Mouse (Mus musculus) stomach, embryonic 16.5 days (tissue): ENCODE measurements around the gene Hnrnpf. TPM values are rescaled to one million over a fixed set of nuclear protein-coding genes. Genes with fewer than 3 reads are reported as not detected.

ENCODE experiments used
- ATAC-seq: fragments of 200-750 bp; cut with Nextera tagmentation; 2 replicates; pipeline ENCODE4 v1.8.0; 2017; ENCODE audit warnings: moderate number of reproducible peaks, moderate TSS enrichment; ENCODE audit not compliant: insufficient read depth, low FRiP score
- H3K27ac ChIP-seq: fragments of 300-500 bp; sonication (generic); 2 replicates; pipeline ENCODE4 v1.5.1; 2014; ENCODE audit warnings: low read length
- H3K27me3 ChIP-seq: fragments of 300-500 bp; sonication (generic); 2 replicates; pipeline ENCODE4 v1.6.1; 2014; ENCODE audit warnings: low read length, control low read depth, mixed read lengths; ENCODE audit not compliant: control insufficient read depth, insufficient read depth
- H3K36me3 ChIP-seq: fragments of 300-500 bp; sonication (generic); 2 replicates; pipeline ENCODE4 v1.6.1; 2014; ENCODE audit warnings: low read length; ENCODE audit not compliant: control insufficient read depth, insufficient read depth
- H3K4me1 ChIP-seq: fragments of 300-500 bp; sonication (generic); 2 replicates; pipeline ENCODE4 v1.6.1; 2014; ENCODE audit warnings: low read length, control low read depth, mixed read lengths; ENCODE audit not compliant: control insufficient read depth, insufficient read depth
- H3K4me2 ChIP-seq: fragments of 300-500 bp; sonication (generic); 2 replicates; pipeline ENCODE4 v1.6.1; 2014; ENCODE audit warnings: low read depth, low read length, mixed read lengths
- H3K4me3 ChIP-seq: fragments of 300-500 bp; sonication (generic); replicated peaks from 2 replicates; pipeline ENCODE4 v1.5.1; 2014; ENCODE audit warnings: mild to moderate bottlenecking, low read length
- H3K9ac ChIP-seq: fragments of 300-500 bp; sonication (generic); 2 replicates; pipeline ENCODE4 v1.6.1; 2014; ENCODE audit warnings: low read length
- H3K9me3 ChIP-seq: fragments of 300-500 bp; sonication (generic); replicated peaks from 2 replicates; pipeline ENCODE4 v1.6.1; 2016; ENCODE audit warnings: low read length, control low read depth; ENCODE audit not compliant: control insufficient read depth
- WGBS: fragments of 180-500 bp; shearing (Covaris S2); extraction: QIAGEN DNeasy Blood & Tissue Kit; methylation state at CpG from one replicate; pipeline ENCODE4 v1.1.7; 2014; 5-methylcytosine and 5-hydroxymethylcytosine counted together
- polyA plus RNA-seq: library from polyadenylated mRNA; unstranded; fragments of >200 nt; fragmentation: Nextera tagmentation; extraction: Ambion mirVana; gene quantifications from 2 replicates; pipeline ENCODE4 v1.2.1, GENCODE M21; 2015

Gene Hnrnpf
- polyA plus RNA-seq, 1 experiment from 2014 or later = 688 TPM

DNA sequence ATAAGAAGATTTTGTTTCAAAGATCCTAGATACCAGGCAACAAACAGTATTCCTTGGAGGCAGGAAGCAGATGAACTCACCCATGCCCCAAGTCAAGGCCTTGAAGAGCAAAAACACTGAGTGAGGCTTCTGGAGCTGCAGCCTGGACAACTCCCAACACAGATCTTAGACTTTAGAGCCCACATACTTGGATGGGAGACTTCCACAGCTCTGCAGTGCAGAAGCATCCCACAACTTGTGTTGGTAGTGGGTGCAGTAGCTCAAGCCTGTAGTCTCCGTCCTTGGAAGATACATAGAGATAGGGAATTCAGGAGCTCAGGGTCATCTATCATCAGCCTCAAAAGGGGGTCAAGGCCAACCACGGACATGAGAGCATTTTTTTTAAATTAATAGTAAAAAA lies 14.2 kb upstream of the Hnrnpf start:
- Histone ChIP-seq H3K9ac (no peak overlapping the region), H3K9me3 (no peaks in the 10 kb centered on the region), H3K27me3 (no peaks in the 10 kb centered on the region), H3K36me3 (no peaks in the 10 kb centered on the region), H3K4me2 (no peak overlapping the region), H3K4me1 (no peaks in the 10 kb centered on the region), H3K4me3 (no peak overlapping the region), H3K27ac (no peak overlapping the region)
- no peak for ATAC-seq
- 80% methylated on average over 2 of the region's 2 CpGs for WGBS

DNA sequence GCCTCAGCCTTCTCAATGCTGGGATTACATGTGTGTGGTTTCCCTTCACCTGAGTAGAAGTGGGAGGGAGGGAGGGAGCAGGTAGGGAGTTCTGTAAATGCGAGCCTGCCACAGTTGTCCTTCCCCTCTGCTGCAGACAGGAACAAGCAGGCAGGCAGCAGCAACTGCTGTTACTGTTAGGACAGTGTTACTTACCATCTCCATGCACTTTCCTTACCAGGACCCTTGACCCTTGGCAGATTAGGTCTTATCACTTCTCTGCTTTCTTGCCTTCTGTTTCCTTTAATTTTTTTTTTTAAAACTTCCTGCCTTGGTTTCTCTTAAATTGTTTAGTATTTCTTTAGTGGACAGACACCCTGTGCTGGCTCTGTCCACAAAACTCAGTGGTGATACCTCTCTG lies 12.1 kb upstream of the Hnrnpf start:
- 0 out of 2 replicates have a peak, but pooled peaks cover 4% of the 10 kb centered on the region for H3K4me1 ChIP-seq
- H3K9me3 ChIP-seq = no peaks in the 10 kb centered on the region
- no peaks in the 10 kb centered on the region for H3K36me3 ChIP-seq
- H3K27me3 ChIP-seq = no peaks in the 10 kb centered on the region
- ATAC-seq = no peak
- 35% methylated on average over 1 of the region's 1 CpGs for WGBS
- H3K27ac ChIP-seq = no peak overlapping the region
- H3K4me2 ChIP-seq = no peak overlapping the region
- no peak overlapping the region for H3K9ac ChIP-seq
- H3K4me3 ChIP-seq = no peak overlapping the region

GRCm38 (mm10) chr6:117888642-117889096 lies 11.5 kb upstream of the Hnrnpf start:
- H3K4me1 ChIP-seq = 0 out of 2 replicates have a peak, but pooled peaks cover 4% of the 10 kb centered on the region
- H3K4me3 ChIP-seq = no peak overlapping the region
- no peaks in the 10 kb centered on the region for H3K9me3 ChIP-seq
- no peak overlapping the region for H3K4me2 ChIP-seq
- peak overlapping the region; percentile 21; the same call in 1 of the 2 replicates for H3K9ac ChIP-seq
- no peak for ATAC-seq
- WGBS = 65% methylated on average over 2 of the region's 2 CpGs
- H3K27ac ChIP-seq = no peak overlapping the region
- no peaks in the 10 kb centered on the region for H3K27me3 ChIP-seq
- no peaks in the 10 kb centered on the region for H3K36me3 ChIP-seq

DNA sequence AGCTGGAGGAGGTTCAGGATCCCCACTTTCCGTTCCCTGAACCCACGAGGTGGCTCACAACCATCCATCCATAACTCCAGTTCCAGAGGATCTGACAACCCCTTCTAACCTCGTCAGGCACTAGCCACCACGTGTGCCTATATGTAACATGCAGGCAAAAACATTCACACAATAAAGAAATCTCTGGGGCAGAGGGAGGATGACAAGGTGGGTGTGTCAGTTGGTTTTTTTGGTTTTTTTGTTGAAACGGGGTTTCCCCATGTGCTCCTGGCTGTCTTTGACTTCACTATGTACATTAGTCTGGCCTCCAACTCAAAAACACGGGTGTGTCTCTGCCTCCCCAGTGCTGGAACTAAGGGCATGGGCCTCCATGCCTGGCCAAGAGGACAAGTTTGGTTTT lies 9.9 kb upstream of the Hnrnpf start:
- H3K4me1 ChIP-seq = 0 out of 2 replicates have a peak, but pooled peaks cover 4% of the 10 kb centered on the region
- 74% methylated on average over 6 of the region's 6 CpGs for WGBS
- H3K27me3 ChIP-seq = no peaks in the 10 kb centered on the region
- no peaks in the 10 kb centered on the region for H3K9me3 ChIP-seq
- no peak for ATAC-seq
- H3K36me3 ChIP-seq = no peaks in the 10 kb centered on the region
- H3K27ac ChIP-seq = no peak overlapping the region
- H3K4me2 ChIP-seq = no peak overlapping the region
- no peak overlapping the region for H3K4me3 ChIP-seq
- no peak overlapping the region for H3K9ac ChIP-seq

DNA sequence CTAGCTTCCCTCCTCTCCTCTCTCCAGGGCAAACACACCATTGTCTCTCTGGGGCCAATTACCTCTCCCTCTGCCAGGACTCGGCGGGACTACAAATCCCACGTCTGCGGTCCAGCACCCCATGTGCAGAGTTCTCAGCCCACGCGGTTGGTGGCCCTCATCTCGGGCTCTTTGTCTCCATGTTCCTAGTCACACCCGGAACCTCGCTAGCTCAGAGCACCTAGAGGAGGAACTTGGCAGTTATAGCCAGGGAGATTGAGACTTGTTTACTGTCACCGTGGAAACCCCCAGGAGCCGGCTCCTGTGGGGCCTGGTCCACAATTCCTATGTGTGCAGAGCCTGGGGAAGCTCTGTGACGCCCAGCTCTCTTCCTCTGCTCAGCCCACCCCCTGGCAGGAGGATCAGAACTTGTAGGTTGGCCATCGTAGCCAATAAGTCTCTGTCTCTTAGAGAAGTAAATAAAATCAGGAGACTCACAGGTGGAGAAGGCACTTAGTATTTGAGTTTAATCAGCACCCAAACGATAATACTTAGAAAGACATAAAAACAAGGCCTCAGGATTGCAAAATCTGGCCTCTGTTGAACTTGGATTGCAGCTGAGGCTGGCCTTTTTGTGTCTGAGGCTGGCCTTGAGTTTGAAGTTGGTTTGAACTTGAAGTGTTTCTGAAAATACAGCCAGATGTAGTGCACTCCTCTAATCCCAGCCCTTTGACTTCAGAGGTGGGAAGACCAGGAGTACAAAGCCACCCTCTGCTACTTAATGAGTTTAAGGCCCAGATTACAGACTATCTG lies 8.6 kb upstream of the Hnrnpf start:
- Histone ChIP-seq H3K4me2 (peak overlapping the region; percentile 27; the same call in 1 of the 2 replicates), H3K36me3 (no peaks in the 10 kb centered on the region), H3K27me3 (no peaks in the 10 kb centered on the region), H3K4me3 (peak overlapping the region; percentile 10), H3K9me3 (no peaks in the 10 kb centered on the region), H3K9ac (peak overlapping the region; percentile 38), H3K4me1 (0 out of 2 replicates have a peak, but pooled peaks cover 4% of the 10 kb centered on the region), H3K27ac (no peak overlapping the region)
- WGBS = 45% methylated on average over 14 of the region's 14 CpGs
- ATAC-seq = peak; percentile 58; the same call in 1 of the 2 replicates

GRCm38 (mm10) chr6:117892386-117892785 lies 7.7 kb upstream of the Hnrnpf start:
- ATAC-seq = no peak
- 0 out of 2 replicates have a peak, but pooled peaks cover 4% of the 10 kb centered on the region for H3K4me1 ChIP-seq
- H3K9ac ChIP-seq = no peak overlapping the region
- no peaks in the 10 kb centered on the region for H3K27me3 ChIP-seq
- H3K4me2 ChIP-seq = no peak overlapping the region
- no peaks in the 10 kb centered on the region for H3K36me3 ChIP-seq
- H3K9me3 ChIP-seq = no peaks in the 10 kb centered on the region
- 71% methylated on average over 3 of the region's 3 CpGs for WGBS
- H3K4me3 ChIP-seq = no peak overlapping the region
- H3K27ac ChIP-seq = no peak overlapping the region

DNA sequence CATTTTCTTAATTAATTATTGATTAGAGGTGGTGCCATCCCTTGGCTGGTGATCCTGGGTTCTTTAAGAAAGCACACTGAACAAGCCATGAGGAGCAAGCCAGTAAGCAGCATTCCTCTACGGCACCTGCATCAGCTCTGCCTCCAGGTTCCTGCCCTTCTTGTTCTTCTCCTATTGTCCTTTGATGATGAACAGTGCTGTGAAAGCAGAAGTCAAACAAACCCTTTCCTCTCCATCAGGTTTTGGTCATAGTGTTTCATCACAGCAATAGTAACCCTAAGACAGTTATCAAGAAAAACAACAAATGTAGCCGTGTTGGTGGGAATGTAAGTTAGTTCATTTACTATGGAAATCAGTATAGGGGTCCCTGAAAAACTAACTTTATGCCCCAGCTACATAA lies 6.7 kb upstream of the Hnrnpf start:
- no peak for ATAC-seq
- 82% methylated on average over 2 of the region's 2 CpGs for WGBS
- no peaks in the 10 kb centered on the region for H3K27me3 ChIP-seq
- no peak overlapping the region for H3K27ac ChIP-seq
- H3K9me3 ChIP-seq = no peaks in the 10 kb centered on the region
- H3K36me3 ChIP-seq = no peaks in the 10 kb centered on the region
- no peak overlapping the region for H3K4me2 ChIP-seq
- H3K4me3 ChIP-seq = no peak overlapping the region
- no peak overlapping the region for H3K9ac ChIP-seq
- 0 out of 2 replicates have a peak, but pooled peaks cover 4% of the 10 kb centered on the region for H3K4me1 ChIP-seq

- Histone ChIP-seq H3K27me3 (no peaks in the 10 kb centered on the region), H3K4me2 (no peak overlapping the region), H3K4me1 (0 out of 2 replicates have a peak, but pooled peaks cover 3% of the 10 kb centered on the region), H3K4me3 (no peak overlapping the region), H3K27ac (no peak overlapping the region), H3K36me3 (no peaks in the 10 kb centered on the region), H3K9me3 (no peaks in the 10 kb centered on the region), H3K9ac (no peak overlapping the region)
- 58% methylated on average over 5 of the region's 5 CpGs for WGBS
- no peak for ATAC-seq
Observed at GRCm38 (mm10) chr6:117897800-117898199, 2.3 kb upstream of the Hnrnpf start.

DNA sequence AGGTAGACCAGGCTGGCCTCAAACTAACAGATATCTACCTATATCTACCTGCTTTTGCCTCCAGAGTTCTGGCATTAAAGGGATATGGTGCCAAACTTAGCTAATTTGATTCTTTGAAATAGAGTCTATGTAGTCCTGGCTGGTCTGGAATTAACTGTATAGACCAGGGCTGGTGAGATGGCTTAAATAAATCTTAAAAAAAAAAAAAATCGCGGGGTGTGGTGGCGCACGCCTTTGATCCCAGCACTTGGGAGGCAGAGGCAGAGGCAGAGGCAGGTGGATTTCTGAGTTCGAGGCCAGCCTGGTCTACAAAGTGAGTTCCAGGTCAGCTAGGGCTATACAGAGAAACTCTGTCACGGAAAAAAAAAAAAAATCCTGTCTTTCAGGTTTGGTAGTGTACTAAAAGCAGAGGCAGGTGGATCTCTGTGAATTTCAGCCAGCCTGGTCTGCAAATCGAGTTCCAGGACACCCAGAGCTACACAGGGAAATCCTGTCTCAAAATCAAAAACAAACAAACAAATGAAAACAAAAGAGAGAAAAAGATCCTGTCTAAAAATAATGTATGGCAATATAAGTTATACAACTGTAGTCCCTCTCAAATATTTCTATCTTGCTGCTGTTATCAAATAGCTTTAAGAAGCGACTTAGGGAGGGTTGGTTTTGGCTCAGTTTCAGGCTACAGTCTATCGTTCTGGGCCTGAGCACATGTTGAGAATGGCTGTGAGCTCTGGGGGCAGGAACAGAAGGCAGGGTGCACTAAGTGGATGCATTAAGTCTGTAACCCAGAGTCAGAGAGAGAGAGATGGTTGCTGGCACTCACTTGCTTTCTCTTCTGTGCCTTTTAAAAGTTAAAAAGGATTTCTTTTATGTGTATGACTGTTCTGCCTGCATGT lies 1.6 kb downstream of the Hnrnpf start:
- whole genome bisulfite sequencing = 70% methylated on average over 9 of the region's 9 CpGs
- H3K27ac ChIP-seq = no peak overlapping the region
- no peaks in the 10 kb centered on the region for H3K9me3 ChIP-seq
- H3K9ac ChIP-seq = no peak overlapping the region
- ATAC-seq = no peak
- H3K27me3 ChIP-seq = no peaks in the 10 kb centered on the region
- H3K4me3 ChIP-seq = no peak overlapping the region
- no peak overlapping the region for H3K4me2 ChIP-seq
- no peaks in the 10 kb centered on the region for H3K36me3 ChIP-seq
- peaks cover 6% of the 10 kb centered on the region for H3K4me1 ChIP-seq
